Mouse (Mus musculus) left cerebral cortex, adult 8-10 months (tissue): Measurements from ENCODE around the gene Ube2n. TPM values are rescaled to one million over a fixed set of nuclear protein-coding genes. Genes with fewer than 3 reads are reported as not detected.

ENCODE experiments used
- DNase-seq, 2 experiments: peaks; one replicate each; pipeline ENCODE4 v3.0.0; 2022; ENCODE audit warnings: low spot score in 2 of 2
- microRNA-seq, 2 experiments: library from miRNA; unstranded; fragments of <30 nt; microRNA quantifications; one replicate each; pipeline ENCODE4 v1.2.0; 2022
- total RNA-seq, 4 experiments: library from RNA; stranded (reverse); gene quantifications; 2 replicates each; pipeline ENCODE4 v1.2.4; 2022

Gene Ube2n
- total RNA-seq, 4 experiments from 2014 or later = 181 to 234 (median 208) TPM

DNA sequence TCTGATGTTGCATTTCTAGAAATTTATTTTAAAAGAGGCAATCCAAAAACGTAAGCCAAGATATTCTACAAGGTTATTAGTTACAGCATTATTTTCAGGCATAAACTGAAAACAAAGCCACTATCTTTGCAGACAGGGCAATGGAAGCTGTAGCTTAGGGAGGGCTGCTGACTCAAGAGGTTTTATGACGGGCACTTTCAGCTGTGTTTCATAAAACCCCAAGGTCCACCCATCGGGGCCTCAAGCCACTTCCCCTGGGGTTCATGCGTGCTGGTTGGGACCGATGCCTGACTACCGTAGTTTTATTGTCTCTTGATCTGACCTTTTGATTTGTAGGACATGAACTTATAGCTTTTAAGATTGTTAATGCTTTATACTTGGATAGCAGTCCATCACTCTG is 75.3 kb downstream of the Ube2n start:
- DNase-seq = no peak

DNA sequence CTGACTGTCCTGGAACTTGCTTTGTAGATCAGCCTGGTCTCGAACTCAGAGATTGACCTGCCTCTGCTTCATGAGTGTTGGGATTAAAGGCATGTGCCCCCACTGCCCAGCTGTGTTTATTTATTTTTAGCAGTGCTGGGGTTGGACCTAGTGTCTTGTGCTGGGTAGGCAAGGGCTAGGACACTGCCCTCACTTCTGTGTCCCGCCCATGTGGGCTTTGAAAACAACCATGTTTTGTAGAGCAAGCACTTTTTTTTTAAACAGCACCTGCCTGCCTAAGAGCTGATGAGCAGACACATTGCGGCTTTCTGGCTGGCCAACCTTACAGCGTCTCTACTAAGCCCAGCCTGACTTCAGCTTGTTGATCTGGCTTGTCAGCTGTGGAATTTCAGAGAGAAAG is 76.3 kb downstream of the Ube2n start:
- DNase-seq = no peak

DNA sequence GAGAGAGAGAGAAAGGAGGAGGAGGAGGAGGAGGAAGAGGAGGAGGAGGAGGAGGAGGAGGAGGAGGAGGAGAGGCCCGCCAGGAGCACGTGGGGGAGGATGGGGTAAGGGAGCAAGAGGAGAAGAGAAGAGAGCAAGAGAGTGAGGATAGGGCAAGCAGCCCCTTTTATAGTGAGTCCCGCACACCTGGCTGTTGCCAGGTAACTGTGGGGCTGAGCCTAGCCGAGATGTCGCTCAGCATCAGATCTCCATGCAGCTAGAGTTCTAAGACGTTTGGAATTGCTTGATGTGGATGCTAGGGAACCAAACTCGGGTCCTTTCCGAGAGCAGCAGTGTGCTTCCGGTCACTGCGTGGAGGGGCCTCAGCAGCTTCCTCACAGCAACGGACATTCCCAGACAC is 79.5 kb downstream of the Ube2n start:
- DNase-seq = no peak

Small RNA genes within 50 kb of the gene (microRNA-seq; reads per million reads assigned to microRNA genes)
- gene Mir3058 = 3.8 to 4.9 reads per million in 2 experiments

Other genes with a start within 250 kb of the Ube2n start
- 10 to 100 TPM in 1 of 4 experiments, 1 to 10 TPM in 3; 8.2 to 11.0 (median 9.0) TPM for gene Cradd, start 191.0 kb upstream of the Ube2n start, total RNA-seq
- gene Socs2, start 98.0 kb upstream of the Ube2n start, total RNA-seq = 10 to 100 TPM; 26.5 to 29.7 (median 27.7) TPM
- gene Mrpl42, start 13.2 kb upstream of the Ube2n start, total RNA-seq = 10 to 100 TPM; 60.9 to 73.8 (median 65.8) TPM
- gene Nudt4, start 49.0 kb downstream of the Ube2n start, total RNA-seq = 100 to 1,000 TPM; 125 to 146 (median 131) TPM
- gene Anapc15-ps, start 158.3 kb downstream of the Ube2n start, total RNA-seq = not detected